Mouse (Mus musculus): Measurements from ENCODE around the gene Hist3h2ba.

Hist3h2ba gene

GRCm38 (mm10) chr11:58990794-58991193 lies 42.1 kb downstream of the Hist3h2ba start:
- no peak for DNase-seq

DNA sequence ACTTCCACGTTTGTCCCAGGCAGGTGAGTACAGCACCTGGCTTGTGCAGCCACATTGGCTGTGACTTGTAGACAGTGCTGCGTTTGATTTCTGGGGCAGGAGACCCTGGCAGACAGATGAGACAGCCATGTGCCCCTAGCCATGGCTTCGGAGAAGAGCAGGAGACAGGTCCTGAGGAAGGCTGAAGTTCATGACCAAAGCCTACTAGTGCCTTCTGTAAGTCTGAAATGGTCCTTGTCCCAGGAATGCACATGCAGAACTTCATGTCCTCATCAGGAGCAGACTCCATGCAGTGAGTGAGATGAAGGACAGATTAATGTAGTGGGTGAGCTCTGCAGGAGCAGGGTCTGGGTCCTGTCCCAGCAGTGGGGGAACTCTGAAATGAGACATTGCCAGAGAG lies 43.2 kb downstream of the Hist3h2ba start:
- no peak for DNase-seq

GRCm38 (mm10) chr11:58993091-58993670 lies 44.5 kb downstream of the Hist3h2ba start:
- DNase-seq = no peak

- DNase-seq = peak; percentile 67 to 70
These were observed 45.7 kb downstream of the Hist3h2ba start for GRCm38 (mm10) chr11:58994337-58994826.

DNA sequence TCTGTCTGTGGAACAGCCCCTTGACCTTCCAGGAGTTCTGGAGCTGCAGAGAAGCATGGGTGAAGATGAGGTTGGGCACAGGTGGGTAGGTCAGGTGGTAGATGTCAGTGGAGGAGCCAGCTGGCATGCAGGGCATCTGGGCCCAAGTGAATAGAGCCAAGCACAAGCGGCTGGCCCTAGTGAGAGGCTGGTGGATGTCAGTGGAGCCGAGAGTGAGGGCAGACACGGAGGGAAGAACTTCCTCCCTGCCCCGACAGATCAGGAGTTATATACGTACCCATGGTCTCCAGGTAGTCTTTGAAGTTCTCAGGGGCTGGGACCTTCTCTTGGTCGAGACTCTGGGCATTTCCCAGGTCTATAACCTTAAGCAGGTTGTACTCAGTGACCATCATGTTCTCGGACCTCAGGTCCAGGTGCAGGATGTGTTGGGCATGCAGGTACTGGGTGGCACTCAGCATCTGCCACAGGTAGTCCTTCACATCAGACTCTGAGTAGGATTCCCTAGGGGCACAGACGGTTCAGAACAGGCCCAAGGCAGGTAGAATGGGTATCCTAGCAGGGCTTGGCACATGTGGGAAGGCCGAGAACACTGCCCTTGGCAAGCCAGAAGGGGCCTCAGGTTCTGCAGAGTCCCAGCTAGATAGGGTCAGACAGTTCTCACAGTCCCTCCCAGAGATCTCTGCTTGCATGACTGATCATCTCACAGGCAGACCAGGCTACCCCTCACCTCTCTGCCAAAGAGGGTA lies 46.5 kb downstream of the Hist3h2ba start:
- no peak for DNase-seq

GRCm38 (mm10) chr11:58995807-58996370 lies 47.2 kb downstream of the Hist3h2ba start:
- peak; percentile 75 to 84 for DNase-seq

GRCm38 (mm10) chr11:58997541-58997940 lies 48.8 kb downstream of the Hist3h2ba start:
- no peak for DNase-seq
